Comparison of ENCODE assay signal across 10 mouse cellular contexts in genomic region chr12:99216341-99216761, GRCm38 (mm10).
DNase-seq lines count a peak whose midpoint lies in the region; ATAC-seq and TF ChIP-seq lines count a peak whose summit lies in the region.
"Had no signal": no experiment of that assay in that cellular context is flagged by ENCODE, and none has a peak within 500 bp of the region (broad histone marks: within the 10 kb centered on the region; RNA-seq: fewer than 3 reads in every experiment).

No protein-coding gene starts in this region.

- no peak overlapping the region for H3K4me3 ChIP-seq in lung, embryonic 14.5 days (ENCODE audit: low read depth, low read length)
- no peak overlapping the region for H3K4me3 ChIP-seq in forebrain, embryonic 10.5 days
- no peak overlapping the region for H3K4me3 ChIP-seq in hindbrain, embryonic 12.5 days
- no peak overlapping the region for H3K4me3 ChIP-seq in stomach, embryonic 15.5 days (replicated peaks)
- H3K4me3 ChIP-seq: liver, embryonic 15.5 days had no signal

- DNase-seq in lung, embryonic 14.5 days, result no peak
- no peak for DNase-seq in lung, postnatal 14 days
- no peak for DNase-seq in forebrain, embryonic 10.5 days (ENCODE audit: extremely low spot score, low spot score)
- no peak for DNase-seq in liver
- DNase-seq in thymus, postnatal 25 days, result no peak
- DNase-seq in thymus, postnatal 14 days, result no peak
- DNase-seq: kidney, adult 9 months had no signal

- H3K27me3 ChIP-seq in lung, embryonic 14.5 days (ENCODE audit: insufficient read depth, low read length), result no peaks in the 10 kb centered on the region
- H3K27me3 ChIP-seq in forebrain, embryonic 10.5 days (ENCODE audit: poor library complexity, severe bottlenecking), result peaks cover 7% of the 10 kb centered on the region; the same call in 1 of the 2 replicates
- H3K27me3 ChIP-seq in hindbrain, embryonic 12.5 days, result no peaks in the 10 kb centered on the region
- H3K27me3 ChIP-seq in stomach, embryonic 15.5 days (replicated peaks), result no peaks in the 10 kb centered on the region
- H3K27me3 ChIP-seq: liver, embryonic 15.5 days had no signal

- H3K4me1 ChIP-seq in lung, embryonic 14.5 days (ENCODE audit: insufficient read depth), result peaks cover 18% of the 10 kb centered on the region
- H3K4me1 ChIP-seq in forebrain, embryonic 10.5 days, result peaks cover 85% of the 10 kb centered on the region
- peaks cover 67% of the 10 kb centered on the region for H3K4me1 ChIP-seq in hindbrain, embryonic 12.5 days
- peaks cover 14% of the 10 kb centered on the region; the same call in 1 of the 2 replicates for H3K4me1 ChIP-seq in stomach, embryonic 15.5 days

- no peak overlapping the region for H3K9ac ChIP-seq in lung, embryonic 14.5 days
- H3K9ac ChIP-seq in hindbrain, embryonic 12.5 days, result no peak overlapping the region; the same call in 1 of the 2 replicates
- H3K9ac ChIP-seq in stomach, embryonic 15.5 days, result no peak overlapping the region
- H3K9ac ChIP-seq: liver, embryonic 15.5 days had no signal

- H3K27ac ChIP-seq in lung, embryonic 14.5 days (ENCODE audit: low read depth), result peak overlapping the region; percentile 42; the same call in 1 of the 2 replicates
- H3K27ac ChIP-seq in forebrain, embryonic 10.5 days, result peak overlapping the region; percentile 79
- peak overlapping the region; percentile 40; the same call in 1 of the 2 replicates for H3K27ac ChIP-seq in hindbrain, embryonic 12.5 days
- no peak overlapping the region for H3K27ac ChIP-seq in stomach, embryonic 15.5 days
- H3K27ac ChIP-seq: liver, embryonic 15.5 days had no signal

- ATAC-seq in lung, embryonic 14.5 days (ENCODE audit: insufficient read depth), result no peak
- ATAC-seq in hindbrain, embryonic 12.5 days (ENCODE audit: low FRiP score), result no peak
- ATAC-seq in stomach, embryonic 15.5 days (ENCODE audit: insufficient read depth, low FRiP score, low read depth), result peak; percentile 34; the same call in 1 of the 2 replicates

- H3K36me3 ChIP-seq in lung, embryonic 14.5 days (ENCODE audit: insufficient read depth), result no peaks in the 10 kb centered on the region
- H3K36me3 ChIP-seq in forebrain, embryonic 10.5 days (replicated peaks), result peaks cover 14% of the 10 kb centered on the region; the same call in 1 of the 2 replicates
- H3K36me3 ChIP-seq in hindbrain, embryonic 12.5 days, result no peaks in the 10 kb centered on the region
- H3K36me3 ChIP-seq in stomach, embryonic 15.5 days, result no peaks in the 10 kb centered on the region
- H3K36me3 ChIP-seq: liver, embryonic 15.5 days had no signal

- WGBS in lung, embryonic 14.5 days, result 49% methylated on average over 5 of the region's 5 CpGs
- 52% methylated on average over 5 of the region's 5 CpGs for WGBS in forebrain, embryonic 10.5 days
- WGBS in hindbrain, embryonic 12.5 days, result 45% methylated on average over 5 of the region's 5 CpGs
- WGBS in stomach, embryonic 15.5 days, result 59% methylated on average over 5 of the region's 5 CpGs

- no peak overlapping the region for H3K4me2 ChIP-seq in lung, embryonic 14.5 days
- H3K4me2 ChIP-seq in hindbrain, embryonic 12.5 days (replicated peaks), result no peak overlapping the region
- no peak overlapping the region for H3K4me2 ChIP-seq in stomach, embryonic 15.5 days
- H3K4me2 ChIP-seq: liver, embryonic 15.5 days had no signal

- no peak for TF ChIP-seq CTCF in lung, embryonic 14.5 days (IDR thresholded peaks at IDR 0.05; ENCODE audit: low read depth)

- H3K9me3 ChIP-seq in lung, embryonic 14.5 days (ENCODE audit: low read depth, low read length), result no peaks in the 10 kb centered on the region
- no peaks in the 10 kb centered on the region for H3K9me3 ChIP-seq in forebrain, embryonic 10.5 days
- no peaks in the 10 kb centered on the region for H3K9me3 ChIP-seq in hindbrain, embryonic 12.5 days (replicated peaks)
- no peaks in the 10 kb centered on the region for H3K9me3 ChIP-seq in stomach, embryonic 15.5 days
- H3K9me3 ChIP-seq: liver, embryonic 15.5 days had no signal
